Mouse (Mus musculus) hindbrain, embryonic 10.5 days (tissue): ENCODE data around the gene Psme4. TPM values are rescaled to one million over a fixed set of nuclear protein-coding genes. Genes with fewer than 3 reads are reported as not detected.
A peak's percentile ranks its signal among the peaks of the same experiment; 100 is the strongest.
"Not testable (repeated sequence)": the region's sequence is repeated elsewhere in the genome, so short reads cannot be mapped to it uniquely, and the experiment has no call there.

Source experiments
- DNase-seq: peaks from one replicate; pipeline ENCODE4 v3.0.0-alpha.2; 2017; ENCODE audit warnings: low spot score
- H3K27ac ChIP-seq: fragments of 300-500 bp; sonication (generic); 2 replicates; pipeline ENCODE4 v1.5.1; 2016; ENCODE audit warnings: mild to moderate bottlenecking, moderate library complexity
- H3K27me3 ChIP-seq: fragments of 300-500 bp; sonication (generic); 2 replicates; pipeline ENCODE4 v1.6.1; 2016; ENCODE audit warnings: mild to moderate bottlenecking; ENCODE audit not compliant: poor library complexity, insufficient read depth, severe bottlenecking
- H3K36me3 ChIP-seq: fragments of 300-500 bp; sonication (generic); 2 replicates; pipeline ENCODE4 v1.6.1; 2016; ENCODE audit warnings: mild to moderate bottlenecking, moderate library complexity
- H3K4me1 ChIP-seq: fragments of 300-500 bp; sonication (generic); replicated peaks from 2 replicates; pipeline ENCODE4 v1.6.1; 2016; ENCODE audit warnings: mild to moderate bottlenecking
- H3K4me3 ChIP-seq: fragments of 300-500 bp; sonication (generic); 2 replicates; pipeline ENCODE4 v1.5.1; 2016; ENCODE audit warnings: mild to moderate bottlenecking, moderate library complexity
- H3K9me3 ChIP-seq: fragments of 300-500 bp; sonication (generic); 2 replicates; pipeline ENCODE4 v1.6.1; 2016; ENCODE audit warnings: mild to moderate bottlenecking, moderate library complexity
- WGBS: fragments of 180-500 bp; shearing (Covaris S2); methylation state at CpG from one replicate; pipeline ENCODE4 v1.1.7; 2016; 5-methylcytosine and 5-hydroxymethylcytosine counted together
- polyA plus RNA-seq: library from polyadenylated mRNA; unstranded; fragments of >200 nt; fragmentation: Nextera tagmentation; extraction: Ambion mirVana; gene quantifications from 2 replicates; pipeline ENCODE4 v1.2.1, GENCODE M21; 2016

The Psme4 gene
- polyA plus RNA-seq, result 22.5 and 25.8 TPM in 2 replicates

DNA sequence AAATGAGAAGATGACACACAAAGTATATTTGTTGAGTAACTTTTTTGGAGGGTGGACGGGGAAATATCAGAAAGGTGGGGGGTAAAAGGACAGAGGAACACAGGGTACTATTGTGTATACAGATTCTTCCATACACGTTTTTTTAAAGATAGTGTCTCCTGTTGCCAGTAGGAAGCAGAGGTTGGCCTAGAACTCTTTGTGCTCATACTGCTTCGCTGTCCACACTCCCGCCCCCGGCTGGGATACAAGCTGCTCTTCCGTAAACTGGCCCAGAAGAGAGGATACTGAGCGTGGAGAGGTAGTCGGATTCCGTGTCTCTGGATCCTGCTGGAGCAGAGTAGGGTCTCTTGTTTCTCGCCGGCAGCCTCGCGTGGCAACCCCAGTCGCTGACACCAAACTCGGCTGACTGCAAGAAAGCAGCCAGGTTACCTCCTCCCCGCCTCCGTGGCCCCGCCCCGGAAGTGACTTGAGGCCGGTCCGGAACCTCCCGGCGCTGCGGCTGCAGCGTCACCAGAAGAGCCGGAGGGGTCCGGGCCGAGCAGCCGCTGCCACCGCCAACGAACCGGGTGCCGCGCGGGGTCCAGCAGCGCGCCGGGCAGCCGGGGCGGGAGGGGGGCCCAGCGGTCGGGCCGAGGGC is at the start of gene Psme4:
TSS of gene Psme4 (plus strand) at position 460 of the 637 bp plus-strand sequence.
- Histone ChIP-seq H3K9me3 (no peaks in the 10 kb centered on the region), H3K4me3 (peak within 1 kb of the TSS; percentile 93), H3K36me3 (no peaks in the 10 kb centered on the region), H3K27ac (peak within 1 kb of the TSS; percentile 97), H3K27me3 (no peaks in the 10 kb centered on the region), H3K4me1 (peaks cover 16% of the 10 kb centered on the region)
- WGBS, result 1% methylated on average over 43 of the region's 43 CpGs
- DNase-seq, result peak; percentile 94

DNA sequence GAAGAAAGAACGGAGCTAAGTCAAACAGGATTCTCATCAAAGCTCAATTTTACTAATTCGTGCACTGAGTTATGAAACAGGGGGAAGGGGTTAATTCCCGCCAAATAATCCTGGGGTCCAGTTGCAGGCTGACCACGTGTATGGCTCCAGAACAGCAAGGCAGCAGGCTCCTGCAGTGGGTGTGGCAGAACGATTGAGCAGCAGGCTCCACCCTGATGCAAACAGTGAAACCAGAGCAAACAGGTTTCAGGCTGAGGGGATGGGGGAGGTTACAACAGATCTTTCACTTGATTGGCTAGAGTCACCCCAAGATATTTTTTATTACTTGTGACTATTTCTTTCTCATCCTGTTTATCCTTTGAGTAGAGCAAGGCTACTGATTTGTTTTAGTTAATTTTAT is 48.1 kb upstream of the Psme4 start:
- no peaks in the 10 kb centered on the region for H3K27me3 ChIP-seq
- 60% methylated on average over 5 of the region's 5 CpGs for WGBS
- no peak for DNase-seq
- H3K4me1 ChIP-seq, result no peaks in the 10 kb centered on the region
- no peak overlapping the region for H3K27ac ChIP-seq
- H3K36me3 ChIP-seq, result no peaks in the 10 kb centered on the region
- no peaks in the 10 kb centered on the region for H3K9me3 ChIP-seq
- H3K4me3 ChIP-seq, result no peak overlapping the region

DNA sequence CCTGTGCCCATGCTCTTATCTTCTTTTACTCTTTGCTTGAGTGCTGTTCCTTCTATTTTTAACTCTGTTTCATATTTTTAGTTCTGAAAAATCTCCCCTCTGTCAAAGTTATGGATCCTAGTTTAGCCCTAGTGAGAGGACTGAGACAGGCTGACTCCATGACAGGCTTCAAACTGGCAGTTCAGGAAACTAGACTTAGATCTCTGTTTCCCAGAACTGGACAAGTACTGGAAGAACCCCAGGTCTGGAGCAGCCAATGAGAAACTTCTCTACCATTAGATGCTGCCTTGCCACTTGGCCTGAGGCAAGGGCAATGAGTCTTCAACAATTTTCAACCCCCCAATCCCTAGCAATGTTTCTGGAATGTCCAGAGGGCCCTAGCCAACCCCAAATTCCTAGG is 40.8 kb upstream of the Psme4 start:
- H3K27me3 ChIP-seq, result no peaks in the 10 kb centered on the region
- no peaks in the 10 kb centered on the region for H3K36me3 ChIP-seq
- no peak overlapping the region for H3K4me3 ChIP-seq
- H3K27ac ChIP-seq, result no peak overlapping the region
- no peak for DNase-seq
- no peaks in the 10 kb centered on the region for H3K9me3 ChIP-seq
- H3K4me1 ChIP-seq, result no peaks in the 10 kb centered on the region

DNA sequence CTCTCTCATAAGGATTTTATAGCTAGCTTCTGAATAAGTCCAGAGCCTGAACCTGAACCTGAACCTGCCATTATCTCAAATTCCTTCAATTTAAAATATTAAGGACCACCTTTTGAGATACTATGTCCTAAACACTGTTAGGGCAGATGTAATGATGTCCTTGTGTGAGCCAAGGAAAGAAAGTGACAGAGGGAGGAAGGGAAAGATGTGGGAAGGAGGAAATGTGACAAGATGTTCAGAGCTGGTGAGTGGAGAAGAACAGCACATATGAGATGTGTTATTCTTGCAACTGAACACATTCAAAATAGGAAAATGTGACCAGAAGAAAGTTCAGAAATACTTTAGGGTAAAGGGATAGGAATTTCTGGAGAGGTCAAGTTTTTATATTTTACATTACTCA is 38.1 kb upstream of the Psme4 start:
- Histone ChIP-seq H3K27ac (no peak overlapping the region), H3K27me3 (no peaks in the 10 kb centered on the region), H3K36me3 (no peaks in the 10 kb centered on the region), H3K9me3 (no peaks in the 10 kb centered on the region), H3K4me1 (no peaks in the 10 kb centered on the region), H3K4me3 (no peak overlapping the region)
- DNase-seq, result no peak

DNA sequence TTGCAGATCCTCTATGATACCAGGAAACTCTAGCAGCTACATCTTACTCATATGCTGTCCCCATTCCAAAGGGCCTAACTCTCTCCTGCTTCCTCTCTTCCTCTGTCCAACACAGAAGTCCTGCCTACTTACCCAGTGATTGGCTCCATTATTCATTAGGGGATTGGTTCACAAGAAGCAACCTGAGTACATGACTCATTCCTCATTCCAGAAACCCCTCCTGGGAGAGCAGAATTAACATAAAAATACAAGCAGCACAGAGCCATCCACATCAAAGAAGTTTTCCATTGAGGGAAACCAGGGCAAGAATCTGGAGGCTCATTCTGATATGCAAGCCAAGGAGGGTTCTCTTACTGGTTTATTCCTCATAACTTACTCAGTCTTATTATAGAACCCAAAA is 27.5 kb upstream of the Psme4 start:
- peaks cover 6% of the 10 kb centered on the region for H3K4me1 ChIP-seq
- no peak for DNase-seq
- no peaks in the 10 kb centered on the region for H3K27me3 ChIP-seq
- H3K36me3 ChIP-seq, result no peaks in the 10 kb centered on the region
- H3K27ac ChIP-seq, result no peak overlapping the region
- H3K9me3 ChIP-seq, result no peaks in the 10 kb centered on the region
- H3K4me3 ChIP-seq, result no peak overlapping the region

DNA sequence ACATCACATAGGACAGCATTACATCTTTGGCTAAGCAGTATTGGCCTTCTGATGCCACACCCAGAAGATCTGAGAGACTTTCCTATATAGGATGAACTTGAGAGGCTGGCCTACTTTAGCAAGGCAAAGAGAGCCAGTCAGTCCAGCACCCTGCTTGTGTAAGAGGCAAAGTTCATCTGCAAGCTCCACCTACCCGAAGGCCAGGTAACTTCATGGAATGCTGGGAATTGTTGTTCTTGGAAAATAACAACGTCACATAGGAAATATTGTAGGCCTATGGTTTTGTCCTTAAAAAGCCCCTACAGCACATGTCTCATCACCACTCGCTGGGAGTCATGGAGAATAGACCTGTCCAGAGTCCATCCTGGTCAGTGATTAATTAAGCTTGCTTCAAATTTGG is 22.6 kb upstream of the Psme4 start:
- Histone ChIP-seq H3K36me3 (no peaks in the 10 kb centered on the region), H3K4me3 (no peak overlapping the region), H3K9me3 (no peaks in the 10 kb centered on the region), H3K27me3 (peaks cover 19% of the 10 kb centered on the region), H3K4me1 (peaks cover 21% of the 10 kb centered on the region), H3K27ac (no peak overlapping the region)
- 86% methylated on average over 3 of the region's 3 CpGs for WGBS
- no peak for DNase-seq

DNA sequence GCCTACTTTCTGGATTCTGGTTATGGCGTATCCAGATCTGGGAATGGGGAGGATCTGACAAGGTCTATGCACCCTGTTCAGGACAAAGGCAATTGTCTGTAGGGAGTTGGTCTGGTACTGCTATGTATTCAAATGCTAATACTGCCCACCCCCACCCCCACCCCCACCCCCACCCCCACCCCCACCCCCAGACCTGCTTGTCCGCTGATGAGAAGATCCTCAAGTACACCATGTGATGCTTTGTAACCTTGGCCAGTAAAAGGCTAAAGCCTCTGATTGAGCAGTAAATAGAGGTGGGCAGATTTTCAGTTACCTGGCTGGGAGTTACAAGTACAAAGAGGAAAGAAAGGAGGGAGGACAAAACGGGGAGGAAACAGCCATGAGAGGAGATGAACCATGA is 21.9 kb upstream of the Psme4 start:
- no peak overlapping the region for H3K4me3 ChIP-seq
- WGBS, result 26% methylated on average over 3 of the region's 3 CpGs
- H3K9me3 ChIP-seq, result no peaks in the 10 kb centered on the region

DNA sequence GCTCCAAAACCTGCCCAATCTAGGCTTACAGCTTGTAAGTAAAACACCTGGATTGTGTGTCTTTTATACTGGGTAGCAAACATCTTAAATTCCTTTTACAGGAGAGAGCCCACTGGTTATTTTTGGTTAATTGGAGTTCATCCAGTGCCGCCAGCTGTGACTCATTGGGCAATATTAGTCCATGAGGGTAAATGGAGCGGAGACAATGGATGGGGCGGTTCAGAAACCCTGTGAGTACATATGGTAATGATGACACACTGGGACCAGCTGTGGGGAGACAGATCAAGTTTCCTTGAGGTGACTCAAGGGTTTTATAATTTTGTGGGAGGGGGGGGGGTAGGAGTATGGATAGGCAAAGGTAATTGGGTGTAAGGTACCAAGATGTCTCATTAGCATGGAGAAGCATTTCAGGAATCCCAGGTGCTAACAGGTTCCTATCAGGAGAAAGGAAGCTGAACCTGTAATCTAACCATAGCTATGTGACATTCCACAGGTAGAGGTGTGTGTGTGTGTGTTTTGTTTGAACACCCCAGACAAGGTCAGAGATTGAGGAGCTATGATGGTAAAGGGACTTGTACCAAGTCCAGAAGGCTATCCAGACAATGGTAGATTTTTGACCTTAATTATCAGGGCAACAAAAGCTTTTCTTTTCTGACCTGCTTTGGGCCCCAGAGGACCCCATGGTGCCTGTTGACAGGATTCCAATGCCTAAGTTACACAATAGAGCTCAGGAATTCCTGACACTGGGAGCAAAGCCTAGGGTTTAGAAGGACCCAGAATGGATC is 21.3 kb upstream of the Psme4 start:
- Histone ChIP-seq H3K36me3 (no peaks in the 10 kb centered on the region), H3K4me3 (no peak overlapping the region), H3K27ac (no peak overlapping the region), H3K9me3 (no peaks in the 10 kb centered on the region), H3K4me1 (peaks cover 24% of the 10 kb centered on the region), H3K27me3 (peaks cover 23% of the 10 kb centered on the region)
- 31% methylated on average over 3 of the region's 3 CpGs for WGBS
- no peak for DNase-seq

More for the DNA sequence above, 21.9 kb upstream of the Psme4 start:
- Histone ChIP-seq H3K27ac (no peak overlapping the region), H3K27me3 (peaks cover 20% of the 10 kb centered on the region), H3K36me3 (no peaks in the 10 kb centered on the region), H3K4me1 (peaks cover 18% of the 10 kb centered on the region)
- DNase-seq, result no peak

DNA sequence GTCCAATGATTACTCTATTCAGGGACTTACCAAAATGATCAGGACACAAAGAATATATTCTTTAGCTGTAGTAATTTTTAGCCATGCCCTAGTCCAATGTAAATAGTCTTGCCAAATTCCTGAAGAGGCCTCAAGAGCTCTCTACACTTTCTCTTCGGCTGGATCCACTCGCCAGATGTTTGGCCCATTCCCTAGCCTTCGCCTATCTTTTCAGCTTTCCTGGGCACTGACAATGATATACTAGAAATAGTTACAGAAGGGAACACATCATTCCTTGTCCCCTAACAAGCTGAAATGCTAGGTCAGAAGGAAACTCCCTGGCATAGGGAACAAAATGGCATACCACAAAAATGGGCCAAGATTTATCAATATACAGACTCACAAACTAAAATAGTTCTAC is 18.6 kb upstream of the Psme4 start:
- no peaks in the 10 kb centered on the region for H3K9me3 ChIP-seq
- H3K4me3 ChIP-seq, result no peak overlapping the region
- H3K36me3 ChIP-seq, result no peaks in the 10 kb centered on the region
- no peak for DNase-seq
- H3K27me3 ChIP-seq, result peaks cover 40% of the 10 kb centered on the region
- 78% methylated on average over 3 of the region's 3 CpGs for WGBS
- no peak overlapping the region for H3K27ac ChIP-seq
- H3K4me1 ChIP-seq, result peaks cover 27% of the 10 kb centered on the region

DNA sequence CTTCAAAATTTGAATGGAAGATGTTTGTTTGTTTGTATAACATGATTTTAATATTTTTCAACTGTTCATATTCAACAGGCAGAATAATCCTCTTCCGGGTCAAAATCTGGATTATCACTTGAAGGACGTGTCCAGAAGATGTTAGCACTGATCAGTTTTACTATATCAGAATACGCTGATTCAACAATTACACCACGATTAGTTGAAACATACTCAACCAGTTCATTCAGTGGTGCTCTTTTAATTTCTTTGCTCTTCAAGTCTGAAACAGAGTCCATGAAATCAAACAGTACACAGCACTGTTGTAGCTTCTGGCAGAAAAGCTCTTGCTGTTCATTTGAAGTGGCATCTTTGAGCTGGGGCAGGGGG is 17.1 kb upstream of the Psme4 start:
- 72% methylated on average over 4 of the region's 4 CpGs for WGBS

DNA sequence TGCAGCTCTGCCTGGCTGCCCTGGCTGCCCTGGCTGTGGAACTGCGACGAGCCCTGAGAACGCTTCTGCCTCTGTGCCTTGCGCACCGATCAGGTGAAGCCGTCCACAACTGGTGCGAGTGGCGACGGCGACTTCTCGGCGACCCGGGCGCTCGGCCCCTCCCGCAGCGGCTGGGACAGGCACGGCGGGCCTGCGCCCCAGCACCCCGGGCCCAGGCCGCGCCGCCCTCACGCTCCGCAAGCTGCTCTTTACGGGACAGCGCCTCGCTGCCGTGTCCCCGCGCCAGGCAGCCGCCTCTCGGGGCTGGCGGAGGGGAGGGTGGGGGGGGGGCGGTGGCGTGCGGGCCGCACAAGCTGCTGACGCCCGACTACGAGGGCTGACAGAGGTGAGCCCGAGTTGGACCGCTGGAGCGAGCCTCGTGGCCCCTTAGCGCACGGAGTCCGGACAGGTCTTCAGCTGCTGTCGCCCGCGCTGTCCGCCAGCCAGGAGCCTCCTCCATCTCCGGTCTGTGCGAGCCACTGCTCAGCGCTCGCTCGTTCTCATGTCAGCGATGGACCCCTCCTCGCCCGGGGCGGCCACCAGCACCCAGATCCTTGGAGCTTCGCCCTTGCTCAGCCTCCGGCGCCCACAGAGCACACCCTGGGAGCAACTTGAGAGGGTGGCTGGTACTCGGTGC is 16.5 kb upstream of the Psme4 start:
- under 1% methylated on average over 66 of the region's 66 CpGs for WGBS
- DNase-seq, result peak; percentile 73
- peaks cover 16% of the 10 kb centered on the region for H3K4me1 ChIP-seq
- no peaks in the 10 kb centered on the region for H3K36me3 ChIP-seq
- peaks cover 40% of the 10 kb centered on the region for H3K27me3 ChIP-seq
- peak overlapping the region; percentile 77 for H3K4me3 ChIP-seq
- peak overlapping the region; percentile 85 for H3K27ac ChIP-seq
- H3K9me3 ChIP-seq, result no peaks in the 10 kb centered on the region

More for the DNA sequence above, 17.1 kb upstream of the Psme4 start:
- not testable (repeated sequence) for H3K36me3 ChIP-seq, H3K9me3 ChIP-seq, DNase-seq
- Histone ChIP-seq H3K4me1 (peaks cover 21% of the 10 kb centered on the region), H3K27me3 (peaks cover 40% of the 10 kb centered on the region), H3K4me3 (peak overlapping the region; percentile 77), H3K27ac (peak overlapping the region; percentile 85)

DNA sequence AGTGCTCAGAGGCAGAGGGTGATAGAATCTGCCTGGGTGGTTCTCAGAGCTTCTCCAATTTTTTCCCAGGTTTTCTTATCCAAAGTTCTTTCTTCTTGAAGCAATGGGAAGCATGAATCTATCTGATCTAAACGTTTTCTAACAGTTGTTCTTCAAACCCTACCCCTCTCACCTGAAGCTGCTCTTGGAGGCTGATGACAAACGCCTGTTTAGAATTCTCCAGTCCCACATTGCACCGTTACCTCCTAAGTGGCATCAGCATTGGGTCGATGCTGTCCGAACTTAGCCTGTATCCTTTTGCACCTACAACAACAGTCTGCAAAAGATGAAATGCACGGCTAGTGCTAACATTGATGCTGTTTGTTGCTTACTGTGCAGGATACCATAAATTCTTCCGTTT is 10.1 kb upstream of the Psme4 start:
- DNase-seq, result no peak
- Histone ChIP-seq H3K27me3 (peaks cover 5% of the 10 kb centered on the region; the same call in 1 of the 2 replicates), H3K27ac (no peak overlapping the region), H3K9me3 (no peaks in the 10 kb centered on the region), H3K36me3 (no peaks in the 10 kb centered on the region), H3K4me3 (no peak overlapping the region), H3K4me1 (no peaks in the 10 kb centered on the region)
- WGBS, result 81% methylated on average over 7 of the region's 7 CpGs

DNA sequence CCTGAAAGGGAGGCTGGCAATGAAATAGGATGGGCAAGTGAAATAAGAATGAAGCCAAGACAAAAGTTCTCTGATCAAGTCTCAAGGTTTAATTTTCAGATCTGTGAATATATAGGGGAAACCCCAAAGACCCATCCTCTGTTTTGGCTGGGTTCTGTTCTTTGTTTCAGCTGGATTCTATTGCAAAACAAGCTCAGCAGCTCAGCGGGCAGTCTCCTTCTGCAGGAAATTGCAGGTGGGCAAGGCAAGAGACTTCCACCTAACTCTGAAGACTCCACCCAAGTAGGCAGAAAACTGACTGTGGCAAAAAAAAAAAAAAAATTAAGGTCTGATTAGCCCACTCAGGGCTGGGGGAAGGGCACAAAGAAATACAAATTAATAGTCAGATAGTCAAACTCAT is 9.6 kb upstream of the Psme4 start:
- 84% methylated on average over 1 of the region's 1 CpGs for WGBS
- DNase-seq, result no peak
- H3K4me3 ChIP-seq, result no peak overlapping the region
- no peaks in the 10 kb centered on the region for H3K4me1 ChIP-seq
- H3K27ac ChIP-seq, result no peak overlapping the region
- no peaks in the 10 kb centered on the region for H3K36me3 ChIP-seq
- H3K9me3 ChIP-seq, result no peaks in the 10 kb centered on the region
- H3K27me3 ChIP-seq, result no peaks in the 10 kb centered on the region
